In genomic region chr4:151138135-151138534, GRCm38 (mm10) we compare ENCODE assay signal across 10 mouse cellular contexts. TPM values are rescaled to one million over a fixed set of nuclear protein-coding genes. Genes with fewer than 3 reads are reported as not detected.
DNase-seq lines count a peak whose midpoint lies in the region; ATAC-seq lines count a peak whose summit lies in the region.
"Had no signal": no experiment of that assay in that cellular context is flagged by ENCODE, and none has a peak within 500 bp of the region (broad histone marks: within the 10 kb centered on the region; RNA-seq: fewer than 3 reads in every experiment).

No protein-coding gene starts in this region.

- no peak overlapping the region for H3K27ac ChIP-seq in kidney, embryonic 15.5 days
- peak overlapping the region; percentile 98; the same call in 1 of the 2 replicates for H3K27ac ChIP-seq in forebrain, embryonic 12.5 days
- H3K27ac ChIP-seq in midbrain, embryonic 13.5 days, result peak overlapping the region; percentile 98
- H3K27ac ChIP-seq: liver, embryonic 14.5 days had no signal

- no peak overlapping the region for H3K9ac ChIP-seq in kidney, embryonic 15.5 days
- peak overlapping the region; percentile 48 for H3K9ac ChIP-seq in forebrain, embryonic 12.5 days
- 0 out of 2 replicates have a peak overlapping the region, but pooled peaks have one; percentile 47 for H3K9ac ChIP-seq in midbrain, embryonic 13.5 days (replicated peaks)
- H3K9ac ChIP-seq: liver, embryonic 14.5 days had no signal

- H3K4me1 ChIP-seq in kidney, embryonic 15.5 days, result peaks cover 33% of the 10 kb centered on the region
- H3K4me1 ChIP-seq in forebrain, embryonic 12.5 days, result peaks cover 46% of the 10 kb centered on the region
- H3K4me1 ChIP-seq in midbrain, embryonic 13.5 days (replicated peaks), result peaks cover 47% of the 10 kb centered on the region

- peak; percentile 11 for DNase-seq in kidney, adult 9 months
- peak; percentile 25 for DNase-seq in adrenal gland, postnatal 25 days
- DNase-seq in gastrocnemius, postnatal 25 days, result no peak
- no peak for DNase-seq in thymus, postnatal 25 days
- DNase-seq: gastrocnemius, postnatal 14 days had no signal

- H3K36me3 ChIP-seq in kidney, embryonic 15.5 days, result no peaks in the 10 kb centered on the region
- no peaks in the 10 kb centered on the region for H3K36me3 ChIP-seq in forebrain, embryonic 12.5 days (replicated peaks)
- H3K36me3 ChIP-seq in midbrain, embryonic 13.5 days, result no peaks in the 10 kb centered on the region

- peaks cover 40% of the 10 kb centered on the region for H3K27me3 ChIP-seq in kidney, embryonic 15.5 days
- H3K27me3 ChIP-seq in forebrain, embryonic 12.5 days, result 0 out of 2 replicates have a peak, but pooled peaks cover 3% of the 10 kb centered on the region
- peaks cover 4% of the 10 kb centered on the region for H3K27me3 ChIP-seq in midbrain, embryonic 13.5 days

- no peak for ATAC-seq in kidney, embryonic 15.5 days (replicated peaks; ENCODE audit: low FRiP score)
- no peak for ATAC-seq in forebrain, embryonic 12.5 days (ENCODE audit: low FRiP score)
- ATAC-seq in midbrain, embryonic 13.5 days, result no peak

- H3K4me3 ChIP-seq in kidney, embryonic 15.5 days (replicated peaks), result no peak overlapping the region
- H3K4me3 ChIP-seq in forebrain, embryonic 12.5 days (replicated peaks), result peak overlapping the region; percentile 11; the same call in 1 of the 2 replicates
- H3K4me3 ChIP-seq in midbrain, embryonic 13.5 days (replicated peaks), result peak overlapping the region; percentile 8; the same call in 1 of the 2 replicates

- H3K4me2 ChIP-seq in kidney, embryonic 15.5 days, result no peak overlapping the region
- peak overlapping the region; percentile 48 for H3K4me2 ChIP-seq in forebrain, embryonic 12.5 days
- H3K4me2 ChIP-seq in midbrain, embryonic 13.5 days (replicated peaks), result peak overlapping the region; percentile 56

- 31% methylated on average over 10 of the region's 10 CpGs for WGBS in kidney, embryonic 15.5 days
- 27% methylated on average over 10 of the region's 10 CpGs for WGBS in forebrain, embryonic 12.5 days
- 25% methylated on average over 10 of the region's 10 CpGs for WGBS in midbrain, embryonic 13.5 days

- H3K9me3 ChIP-seq in kidney, embryonic 15.5 days (replicated peaks), result no peaks in the 10 kb centered on the region
- H3K9me3 ChIP-seq in forebrain, embryonic 12.5 days, result no peaks in the 10 kb centered on the region
- no peaks in the 10 kb centered on the region for H3K9me3 ChIP-seq in midbrain, embryonic 13.5 days

RNA-seq across cellular contexts. Expression of gene Gm13090, which starts 48.8 kb away (rescaled TPM):
- not detected in 2 replicates for polyA plus RNA-seq in kidney, embryonic 15.5 days (2015; fragmentation: Nextera tagmentation; extraction: Ambion mirVana)
- total RNA-seq in adrenal gland, postnatal 25 days (2021), result not detected in 2 replicates
- polyA plus RNA-seq in forebrain, embryonic 12.5 days (2016; fragmentation: Nextera tagmentation; extraction: Ambion mirVana), result 0.54 TPM in 1 of 2 replicates, not detected in the other
- polyA plus RNA-seq in midbrain, embryonic 13.5 days (2015; fragmentation: Nextera tagmentation; extraction: Ambion mirVana), result 0.22 TPM in 1 of 2 replicates, not detected in the other
- total RNA-seq in gastrocnemius, postnatal 25 days (2021), result not detected
- total RNA-seq: gastrocnemius, postnatal 14 days had no signal
- polyA plus RNA-seq: liver, embryonic 14.5 days; small intestine, adult 2 months had no signal

Comparison
In these comparisons a context has a peak if more than half of its experiments do, and no peak if none do; other contexts are left out.
1. DNase-seq: peak in kidney, adult 9 months (single experiment) and adrenal gland, postnatal 25 days (single experiment); none in gastrocnemius, postnatal 25 days (single experiment) and thymus, postnatal 25 days (single experiment).